Mouse (Mus musculus): ENCODE data around the gene Mctp2. TPM values are rescaled to one million over a fixed set of nuclear protein-coding genes. Genes with fewer than 3 reads are reported as not detected.
A peak's percentile ranks its signal among the peaks of the same experiment; 100 is the strongest.

Mctp2 gene
- total and polyA plus RNA-seq, 2 experiments from 2014 or later: 0.44 to 0.71 TPM

DNA sequence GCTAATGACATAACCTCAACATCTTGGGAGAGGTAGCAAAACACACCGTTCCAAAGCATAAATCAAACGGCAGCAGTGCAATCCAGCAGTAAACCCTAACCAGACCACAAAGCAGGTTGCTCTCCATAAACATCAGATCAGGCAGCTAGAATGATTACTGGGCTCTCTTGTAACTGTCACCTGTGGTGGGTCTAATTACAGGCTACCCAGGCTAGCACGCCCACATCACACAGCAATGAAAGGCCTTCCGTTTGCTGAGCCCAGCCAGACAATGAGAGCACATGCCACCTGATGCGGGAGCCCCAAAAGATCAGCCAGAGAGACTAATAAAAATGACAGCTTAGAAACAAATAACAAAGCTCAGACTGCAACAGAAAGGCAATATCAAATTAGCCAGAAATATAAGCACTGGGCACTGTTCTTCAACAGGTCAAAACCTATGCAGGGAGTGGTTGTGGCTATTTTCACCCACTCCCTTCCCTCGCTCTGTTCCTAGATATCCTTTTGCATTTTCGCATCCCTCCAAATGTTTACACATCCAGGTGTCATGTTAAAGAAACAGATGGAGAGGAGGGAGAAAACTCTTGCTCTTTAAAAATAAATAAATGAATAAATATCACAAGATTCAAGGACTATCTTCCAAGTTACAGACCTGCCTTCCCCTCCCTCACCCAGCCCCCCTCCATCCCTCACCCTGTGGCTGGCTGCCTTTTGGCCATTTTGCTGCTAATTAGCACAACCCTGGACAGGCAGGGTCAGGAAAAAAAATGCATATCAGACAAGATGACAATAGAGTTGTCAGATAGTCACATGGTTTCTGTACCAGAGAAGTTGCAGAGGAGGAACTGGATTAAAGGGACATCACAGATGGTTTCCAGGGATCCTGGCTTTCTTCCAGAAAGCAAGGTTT is 155.4 kb downstream of the Mctp2 start:
- no peak overlapping the region for H3K4me2 ChIP-seq (ENCODE audit: low read depth, low read length, poor library complexity, severe bottlenecking)
- no peak for DNase-seq (ENCODE audit: low spot score)
- 57% methylated on average over 7 of the region's 7 CpGs for WGBS
- H3K9me3 ChIP-seq (ENCODE audit: low read length): no peaks in the 10 kb centered on the region
- no peaks in the 10 kb centered on the region for H3K36me3 ChIP-seq (ENCODE audit: insufficient read depth, low read length)
- TF ChIP-seq CTCF (IDR thresholded peaks at IDR 0.05): no peak
- no peak for ATAC-seq (ENCODE audit: low FRiP score)
- H3K4me1 ChIP-seq (ENCODE audit: insufficient read depth, low read length): no peaks in the 10 kb centered on the region
- H3K27me3 ChIP-seq (ENCODE audit: insufficient read depth, low read length): no peaks in the 10 kb centered on the region
- no peak overlapping the region for H3K9ac ChIP-seq (replicated peaks; ENCODE audit: low read length, poor library complexity, severe bottlenecking)
- no peak overlapping the region for H3K4me3 ChIP-seq (ENCODE audit: low read depth, low read length)
- H3K27ac ChIP-seq (ENCODE audit: low read depth, low read length): no peak overlapping the region

DNA sequence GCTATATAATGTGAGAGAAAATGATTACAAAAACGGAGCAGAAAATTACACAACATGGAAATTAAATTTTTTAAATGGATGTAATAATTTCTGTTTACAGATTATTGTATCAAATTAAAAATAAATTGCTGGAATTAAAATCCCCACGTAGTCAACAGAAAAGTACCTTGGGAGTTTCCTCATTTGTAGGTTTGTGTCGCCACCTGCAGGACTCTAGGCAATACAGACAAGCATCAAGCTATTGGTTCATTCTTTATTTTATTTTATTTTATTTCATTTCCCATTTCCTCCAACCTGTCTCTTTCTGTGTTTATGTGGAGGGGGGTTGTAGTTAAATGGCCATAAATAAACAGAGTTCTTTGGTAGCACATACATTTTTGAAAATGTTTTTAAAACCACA is 157.3 kb downstream of the Mctp2 start:
- H3K27me3 ChIP-seq (ENCODE audit: insufficient read depth, low read length): no peaks in the 10 kb centered on the region
- peak; percentile 82 for TF ChIP-seq CTCF (IDR thresholded peaks at IDR 0.05)
- H3K4me3 ChIP-seq (ENCODE audit: low read depth, low read length): no peak overlapping the region
- no peaks in the 10 kb centered on the region for H3K4me1 ChIP-seq (ENCODE audit: insufficient read depth, low read length)
- WGBS: 15% methylated on average over 3 of the region's 3 CpGs
- H3K27ac ChIP-seq (ENCODE audit: low read depth, low read length): no peak overlapping the region
- peak; percentile 70 for DNase-seq (ENCODE audit: low spot score)
- no peaks in the 10 kb centered on the region for H3K36me3 ChIP-seq (ENCODE audit: insufficient read depth, low read length)
- no peak overlapping the region for H3K9ac ChIP-seq (replicated peaks; ENCODE audit: low read length, poor library complexity, severe bottlenecking)
- no peak overlapping the region for H3K4me2 ChIP-seq (ENCODE audit: low read depth, low read length, poor library complexity, severe bottlenecking)
- no peak for ATAC-seq (ENCODE audit: low FRiP score)
- H3K9me3 ChIP-seq (ENCODE audit: low read length): no peaks in the 10 kb centered on the region

DNA sequence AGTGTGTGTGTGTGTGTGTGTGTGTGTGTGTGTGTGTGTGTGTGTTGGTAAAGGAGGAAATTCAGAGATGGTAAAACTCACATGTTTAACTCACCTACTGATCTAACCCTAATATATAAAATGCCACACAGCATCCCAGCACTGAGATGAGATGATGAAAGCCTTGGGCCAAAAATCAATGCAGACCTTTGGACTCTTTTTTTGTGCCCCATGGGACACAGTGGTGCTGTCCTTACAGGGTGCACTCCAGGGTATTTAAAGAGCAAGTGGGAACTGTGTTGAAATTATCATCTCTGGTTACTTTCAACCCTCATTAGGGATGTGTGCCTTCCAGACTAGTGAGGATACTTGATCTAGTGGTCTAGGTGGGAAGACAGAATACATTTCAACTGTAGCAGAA is 159.6 kb downstream of the Mctp2 start:
- H3K9ac ChIP-seq (replicated peaks; ENCODE audit: low read length, poor library complexity, severe bottlenecking): no peak overlapping the region
- TF ChIP-seq CTCF (IDR thresholded peaks at IDR 0.05): no peak
- H3K4me2 ChIP-seq (ENCODE audit: low read depth, low read length, poor library complexity, severe bottlenecking): no peak overlapping the region
- no peaks in the 10 kb centered on the region for H3K9me3 ChIP-seq (ENCODE audit: low read length)
- H3K4me1 ChIP-seq (ENCODE audit: insufficient read depth, low read length): no peaks in the 10 kb centered on the region
- no peak overlapping the region for H3K4me3 ChIP-seq (ENCODE audit: low read depth, low read length)
- ATAC-seq (ENCODE audit: low FRiP score): no peak
- DNase-seq (ENCODE audit: low spot score): no peak
- no peaks in the 10 kb centered on the region for H3K36me3 ChIP-seq (ENCODE audit: insufficient read depth, low read length)
- H3K27me3 ChIP-seq (ENCODE audit: insufficient read depth, low read length): no peaks in the 10 kb centered on the region
- H3K27ac ChIP-seq (ENCODE audit: low read depth, low read length): no peak overlapping the region

DNA sequence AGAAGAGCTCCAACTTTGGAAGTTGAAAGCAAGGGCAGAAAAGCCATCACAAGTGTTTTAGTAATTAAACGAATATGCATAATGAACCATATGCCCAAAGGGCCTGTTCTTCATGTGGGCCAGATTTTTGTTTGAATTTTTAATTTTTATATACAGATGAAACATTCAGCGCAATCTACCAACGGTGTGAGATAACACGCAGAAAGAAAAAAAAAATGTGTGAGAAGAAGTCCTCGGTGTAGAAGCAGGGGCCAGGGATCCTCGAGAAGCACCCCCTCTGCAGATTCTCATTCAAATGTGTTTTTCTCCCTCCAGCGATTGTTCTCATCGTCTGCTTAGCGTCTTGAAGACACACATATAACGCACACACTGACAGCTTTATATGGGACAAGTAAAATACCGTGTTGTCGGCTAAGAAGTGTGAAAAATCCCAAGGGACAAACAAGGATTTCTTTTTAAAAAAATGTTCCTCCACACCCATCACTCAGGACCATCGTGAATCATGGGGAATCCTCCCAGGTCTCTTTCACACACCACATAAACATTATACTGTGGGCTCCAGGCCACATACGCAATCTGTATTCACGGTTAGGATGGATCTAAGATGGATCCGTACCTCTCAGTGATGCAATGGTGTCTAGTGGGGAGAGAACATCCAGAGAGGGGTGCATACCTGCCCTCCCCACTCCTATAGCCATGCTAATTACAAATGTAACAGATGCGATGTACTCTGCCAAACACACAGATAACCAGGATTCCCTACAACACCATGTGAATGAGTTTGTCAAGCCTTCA is 160.5 kb downstream of the Mctp2 start:
- DNase-seq (ENCODE audit: low spot score): no peak
- no peak for TF ChIP-seq CTCF (IDR thresholded peaks at IDR 0.05)
- Histone ChIP-seq H3K27me3 (ENCODE audit: insufficient read depth, low read length) (no peaks in the 10 kb centered on the region), H3K36me3 (ENCODE audit: insufficient read depth, low read length) (no peaks in the 10 kb centered on the region), H3K4me3 (ENCODE audit: low read depth, low read length) (no peak overlapping the region), H3K9me3 (ENCODE audit: low read length) (no peaks in the 10 kb centered on the region), H3K4me2 (ENCODE audit: low read depth, low read length, poor library complexity, severe bottlenecking) (no peak overlapping the region), H3K9ac (replicated peaks; ENCODE audit: low read length, poor library complexity, severe bottlenecking) (no peak overlapping the region), H3K4me1 (ENCODE audit: insufficient read depth, low read length) (no peaks in the 10 kb centered on the region), H3K27ac (ENCODE audit: low read depth, low read length) (no peak overlapping the region)
- 68% methylated on average over 17 of the region's 17 CpGs for WGBS
- ATAC-seq (ENCODE audit: low FRiP score): no peak

DNA sequence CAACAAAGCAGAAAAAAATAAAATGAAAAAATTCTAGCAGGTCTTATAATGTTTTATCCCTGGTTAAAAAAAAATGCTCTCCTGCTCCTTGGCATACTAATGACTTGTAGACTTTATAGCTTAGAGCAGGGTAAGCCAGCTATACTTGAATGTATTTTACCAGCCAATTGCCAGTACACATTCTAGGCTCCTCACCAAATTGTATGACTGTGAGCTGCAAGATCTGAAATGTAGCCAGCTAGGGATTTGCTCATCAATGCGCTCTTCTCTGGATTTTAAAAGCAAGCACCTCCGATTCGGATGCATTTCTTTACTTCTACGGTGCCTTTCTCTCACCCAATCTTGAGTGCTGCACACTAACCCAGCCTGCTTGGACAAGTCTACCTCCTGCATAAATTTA is 167.7 kb downstream of the Mctp2 start:
- TF ChIP-seq CTCF (IDR thresholded peaks at IDR 0.05): no peak
- 84% methylated on average over 4 of the region's 4 CpGs for WGBS
- ATAC-seq (ENCODE audit: low FRiP score) (no peak), DNase-seq (ENCODE audit: low spot score) (no peak)
- H3K4me3 ChIP-seq (ENCODE audit: low read depth, low read length): no peak overlapping the region
- no peak overlapping the region for H3K9ac ChIP-seq (replicated peaks; ENCODE audit: low read length, poor library complexity, severe bottlenecking)
- no peaks in the 10 kb centered on the region for H3K36me3 ChIP-seq (ENCODE audit: insufficient read depth, low read length)
- no peak overlapping the region for H3K4me2 ChIP-seq (ENCODE audit: low read depth, low read length, poor library complexity, severe bottlenecking)
- no peaks in the 10 kb centered on the region for H3K4me1 ChIP-seq (ENCODE audit: insufficient read depth, low read length)
- no peak overlapping the region for H3K27ac ChIP-seq (ENCODE audit: low read depth, low read length)
- H3K9me3 ChIP-seq (ENCODE audit: low read length): no peaks in the 10 kb centered on the region
- H3K27me3 ChIP-seq (ENCODE audit: insufficient read depth, low read length): no peaks in the 10 kb centered on the region

DNA sequence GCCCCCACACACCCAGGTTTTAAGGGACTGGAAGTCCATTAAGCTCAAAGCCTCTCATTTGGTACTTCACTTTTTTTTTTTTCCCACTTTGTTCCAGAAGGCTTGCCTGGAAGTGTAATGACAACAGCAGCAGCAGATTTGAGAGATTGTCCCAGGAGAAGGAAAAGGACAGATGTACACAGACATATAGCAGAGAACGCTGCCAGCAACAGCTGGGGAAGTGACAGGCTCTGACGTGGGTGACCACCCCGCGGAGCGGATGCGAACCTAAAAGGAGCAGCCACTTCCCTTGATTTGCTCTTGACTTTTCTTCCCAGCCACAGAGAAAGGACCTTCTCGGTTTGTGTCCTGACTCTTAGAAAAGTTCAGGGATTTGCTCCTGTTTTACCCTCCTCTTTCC is 185.4 kb downstream of the Mctp2 start:
- ATAC-seq (ENCODE audit: low FRiP score): no peak
- H3K4me2 ChIP-seq (ENCODE audit: low read depth, low read length, poor library complexity, severe bottlenecking): no peak overlapping the region
- no peaks in the 10 kb centered on the region for H3K36me3 ChIP-seq (ENCODE audit: insufficient read depth, low read length)
- H3K9ac ChIP-seq (replicated peaks; ENCODE audit: low read length, poor library complexity, severe bottlenecking): no peak overlapping the region
- TF ChIP-seq CTCF (IDR thresholded peaks at IDR 0.05): no peak
- peak; percentile 14 for DNase-seq (ENCODE audit: low spot score)
- no peak overlapping the region for H3K27ac ChIP-seq (ENCODE audit: low read depth, low read length)
- no peaks in the 10 kb centered on the region for H3K27me3 ChIP-seq (ENCODE audit: insufficient read depth, low read length)
- 71% methylated on average over 7 of the region's 7 CpGs for WGBS
- H3K4me3 ChIP-seq (ENCODE audit: low read depth, low read length): no peak overlapping the region
- no peaks in the 10 kb centered on the region for H3K9me3 ChIP-seq (ENCODE audit: low read length)
- no peaks in the 10 kb centered on the region for H3K4me1 ChIP-seq (ENCODE audit: insufficient read depth, low read length)
